Mouse (Mus musculus): ENCODE measurements around the gene Mef2d.

DNA sequence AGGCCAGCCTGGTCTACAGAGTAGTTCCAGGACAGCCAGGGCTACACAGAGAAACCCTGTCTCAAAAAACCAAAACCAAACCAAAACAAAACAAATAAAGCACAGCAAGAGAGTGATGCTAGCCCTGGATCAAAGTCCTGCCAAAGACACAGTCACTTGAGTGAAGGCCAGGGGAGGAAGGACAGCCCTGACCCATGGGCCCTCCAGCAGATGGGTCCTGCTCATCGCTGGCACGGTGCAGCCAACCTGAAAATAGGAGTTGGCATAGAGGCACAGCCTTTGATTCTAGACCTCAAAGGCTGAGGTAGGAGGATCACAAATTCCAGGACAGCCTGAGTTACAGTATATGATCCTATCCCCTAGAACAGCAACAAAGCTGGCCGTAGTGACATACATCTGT lies 11.1 kb upstream of the Mef2d start:
- TF ChIP-seq CTCF (IDR thresholded peaks at IDR 0.05; ENCODE audit: low read depth, low read length) (no peak), POLR2A (IDR thresholded peaks at IDR 0.05; ENCODE audit: insufficient read depth, low read length) (no peak)

Measured in ES-Bruce4 (cell line).